Mouse (Mus musculus): ENCODE data around the gene Tulp4.
"Not testable (repeated sequence)": the region's sequence is repeated elsewhere in the genome, so short reads cannot be mapped to it uniquely, and the experiment has no call there.

DNA sequence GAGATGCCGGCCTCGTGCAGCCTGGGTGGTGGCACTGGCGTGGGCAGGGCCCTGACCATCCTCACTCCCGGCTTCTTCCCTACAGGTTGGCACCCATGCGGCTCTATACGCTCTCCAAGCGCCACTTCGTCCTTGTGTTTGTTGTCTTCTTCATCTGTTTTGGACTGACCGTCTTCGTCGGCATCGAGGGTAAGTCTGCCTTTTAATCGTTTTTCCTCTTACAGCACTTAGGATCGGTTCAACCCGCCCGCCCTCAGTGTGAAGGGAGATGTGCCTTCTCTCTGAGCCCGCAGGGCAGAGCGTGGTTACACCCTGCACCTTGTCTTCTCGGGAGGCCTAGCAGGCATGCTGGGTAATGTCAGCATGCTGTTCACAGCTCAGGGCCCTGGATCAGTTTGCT, 174.3 kb downstream of the Tulp4 start:
- not testable (repeated sequence) for TF ChIP-seq CTCF (IDR thresholded peaks at IDR 0.05; ENCODE audit: low read depth); EP300 (optimal IDR thresholded peaks at IDR 0.05)

Measured in stomach, postnatal 0 days (tissue).